Mouse (Mus musculus) lung, embryonic 14.5 days (tissue): ENCODE measurements around the gene Gpbp1l1. TPM values are rescaled to one million over a fixed set of nuclear protein-coding genes. Genes with fewer than 3 reads are reported as not detected.

ENCODE experiments used
- ATAC-seq: fragments of 200-750 bp; cut with Nextera tagmentation; 2 replicates; pipeline ENCODE4 v1.8.0; 2017; ENCODE audit warnings: mild to moderate bottlenecking, moderate TSS enrichment, moderate library complexity; ENCODE audit not compliant: insufficient read depth
- DNase-seq: peaks from one replicate; pipeline ENCODE4 v3.0.0-alpha.2; 2015
- H3K27ac ChIP-seq: fragments of 300-500 bp; sonication (generic); 2 replicates; pipeline ENCODE4 v1.5.1; 2014; ENCODE audit warnings: low read depth, mild to moderate bottlenecking, moderate library complexity
- H3K27me3 ChIP-seq: fragments of 300-500 bp; sonication (generic); 2 replicates; pipeline ENCODE4 v1.6.1; 2014; ENCODE audit warnings: low read length, control low read depth; ENCODE audit not compliant: insufficient read depth
- H3K36me3 ChIP-seq: fragments of 300-500 bp; sonication (generic); 2 replicates; pipeline ENCODE4 v1.6.1; 2014; ENCODE audit warnings: control low read depth; ENCODE audit not compliant: insufficient read depth
- H3K4me1 ChIP-seq: fragments of 300-500 bp; sonication (generic); 2 replicates; pipeline ENCODE4 v1.6.1; 2014; ENCODE audit warnings: antibody characterized with exemption, control low read depth; ENCODE audit not compliant: insufficient read depth
- H3K4me2 ChIP-seq: fragments of 300-500 bp; sonication (generic); 2 replicates; pipeline ENCODE4 v1.6.1; 2014; ENCODE audit warnings: mild to moderate bottlenecking
- H3K4me3 ChIP-seq: fragments of 300-500 bp; sonication (generic); 2 replicates; pipeline ENCODE4 v1.5.1; 2014; ENCODE audit warnings: low read depth, low read length
- H3K9ac ChIP-seq: fragments of 300-500 bp; sonication (generic); 2 replicates; pipeline ENCODE4 v1.6.1; 2014
- H3K9me3 ChIP-seq: fragments of 300-500 bp; sonication (generic); 2 replicates; pipeline ENCODE4 v1.6.1; 2016; ENCODE audit warnings: low read depth, low read length, control low read depth
- CTCF ChIP-seq: IDR thresholded peaks from 2 replicates; pipeline ENCODE4 v1.5.1; 2016; ENCODE audit warnings: antibody characterized with exemption, low read depth
- whole genome bisulfite sequencing: fragments of 180-500 bp; shearing (Covaris S2); extraction: QIAGEN DNeasy Blood & Tissue Kit; methylation state at CpG from one replicate; pipeline ENCODE4 v1.1.7; 2014; 5-methylcytosine and 5-hydroxymethylcytosine counted together
- polyA plus RNA-seq: library from polyadenylated mRNA; unstranded; fragments of >200 nt; fragmentation: Nextera tagmentation; extraction: Ambion mirVana; gene quantifications from 2 replicates; pipeline ENCODE4 v1.2.1, GENCODE M21; 2014

Gpbp1l1 gene
- 39.5 and 41.5 TPM in 2 replicates for polyA plus RNA-seq

GRCm38 (mm10) chr4:116557306-116558121, at the start of gene Gpbp1l1:
Gene Gpbp1l1, plus strand, starts transcription at chr4:116557658.
- H3K27me3 ChIP-seq, result no peaks in the 10 kb centered on the region
- under 1% methylated on average over 74 of the region's 78 CpGs for WGBS
- H3K4me1 ChIP-seq, result no peaks in the 10 kb centered on the region
- peaks cover 13% of the 10 kb centered on the region for H3K36me3 ChIP-seq
- H3K27ac ChIP-seq, result peak within 1 kb of the TSS; percentile 95
- peak within 1 kb of the TSS; percentile 92 for H3K9ac ChIP-seq
- ATAC-seq (peak; percentile 95), DNase-seq (peak; percentile 98)
- H3K4me3 ChIP-seq, result peak within 1 kb of the TSS; percentile 91
- H3K9me3 ChIP-seq, result no peaks in the 10 kb centered on the region
- H3K4me2 ChIP-seq, result peak within 1 kb of the TSS; percentile 66
- TF ChIP-seq CTCF, result peak; percentile 53

- Histone ChIP-seq H3K9ac (no peak overlapping the region), H3K4me3 (no peak overlapping the region), H3K9me3 (no peaks in the 10 kb centered on the region), H3K4me1 (no peaks in the 10 kb centered on the region), H3K27me3 (no peaks in the 10 kb centered on the region), H3K27ac (no peak overlapping the region), H3K4me2 (no peak overlapping the region), H3K36me3 (peaks cover 5% of the 10 kb centered on the region)
- TF ChIP-seq CTCF, result peak; percentile 28
- ATAC-seq, result no peak
- WGBS, result 55% methylated on average over 2 of the region's 2 CpGs
- no peak for DNase-seq
These were observed 26.3 kb upstream of the Gpbp1l1 start for GRCm38 (mm10) chr4:116531109-116531508.

- no peaks in the 10 kb centered on the region for H3K9me3 ChIP-seq
- DNase-seq (no peak), ATAC-seq (no peak)
- no peaks in the 10 kb centered on the region for H3K27me3 ChIP-seq
- no peak overlapping the region for H3K27ac ChIP-seq
- H3K4me3 ChIP-seq, result no peak overlapping the region
- 0 out of 2 replicates have a peak, but pooled peaks cover 4% of the 10 kb centered on the region for H3K36me3 ChIP-seq
- H3K4me2 ChIP-seq, result no peak overlapping the region
- no peak overlapping the region for H3K9ac ChIP-seq
- H3K4me1 ChIP-seq, result no peaks in the 10 kb centered on the region
- TF ChIP-seq CTCF, result no peak
These were observed 21.1 kb upstream of the Gpbp1l1 start for GRCm38 (mm10) chr4:116536351-116536750.

DNA sequence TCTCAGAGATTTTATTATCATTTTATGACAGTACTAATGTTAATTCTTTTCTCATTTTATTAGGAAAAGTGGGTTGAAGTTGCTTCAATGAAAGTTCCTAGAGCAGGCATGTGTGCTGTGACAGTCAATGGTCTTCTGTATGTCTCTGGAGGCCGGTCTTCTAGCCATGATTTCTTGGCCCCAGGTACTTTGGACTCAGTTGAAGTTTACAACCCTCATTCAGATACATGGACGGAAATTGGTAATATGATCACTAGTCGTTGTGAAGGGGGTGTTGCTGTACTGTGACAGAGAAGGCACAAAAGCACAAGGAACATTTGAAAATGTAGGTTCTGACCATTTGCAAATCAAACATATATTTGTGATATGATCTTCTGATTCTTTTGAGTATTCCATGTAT, 19.7 kb upstream of the Gpbp1l1 start:
- no peak for TF ChIP-seq CTCF
- DNase-seq (no peak), ATAC-seq (no peak)
- no peaks in the 10 kb centered on the region for H3K27me3 ChIP-seq
- 0 out of 2 replicates have a peak, but pooled peaks cover 4% of the 10 kb centered on the region for H3K36me3 ChIP-seq
- H3K4me2 ChIP-seq, result no peak overlapping the region
- H3K9me3 ChIP-seq, result no peaks in the 10 kb centered on the region
- no peak overlapping the region for H3K4me3 ChIP-seq
- H3K27ac ChIP-seq, result no peak overlapping the region
- WGBS, result 85% methylated on average over 3 of the region's 3 CpGs
- H3K9ac ChIP-seq, result no peak overlapping the region
- H3K4me1 ChIP-seq, result no peaks in the 10 kb centered on the region

- DNase-seq (no peak), ATAC-seq (no peak)
- no peak for TF ChIP-seq CTCF
- Histone ChIP-seq H3K36me3 (peaks cover 16% of the 10 kb centered on the region), H3K4me1 (no peaks in the 10 kb centered on the region), H3K27ac (no peak overlapping the region), H3K4me3 (no peak overlapping the region), H3K4me2 (no peak overlapping the region), H3K9me3 (no peaks in the 10 kb centered on the region), H3K9ac (no peak overlapping the region), H3K27me3 (no peaks in the 10 kb centered on the region)
- 90% methylated on average over 1 of the region's 1 CpGs for WGBS
These were observed 7.0 kb upstream of the Gpbp1l1 start for GRCm38 (mm10) chr4:116550432-116550831.

DNA sequence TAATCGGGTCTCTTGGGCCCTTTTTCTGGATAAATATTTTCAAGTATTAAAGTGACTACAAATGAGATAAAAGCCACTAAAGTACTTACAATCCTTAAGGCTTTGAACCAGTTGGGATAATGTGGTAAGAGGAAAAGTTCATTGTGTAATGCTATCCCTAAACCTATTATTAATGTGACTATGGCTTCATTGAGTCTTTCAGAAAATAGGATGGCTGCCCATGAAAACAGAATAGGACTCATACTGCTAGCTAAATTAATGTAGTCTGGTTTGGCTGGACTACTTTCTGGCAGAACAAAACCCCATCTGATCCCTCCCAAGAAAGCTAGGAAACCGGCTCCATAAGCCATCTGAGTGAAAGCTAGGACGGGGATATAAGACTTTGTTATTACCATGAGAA, 4.4 kb upstream of the Gpbp1l1 start:
- DNase-seq (no peak), ATAC-seq (no peak)
- no peaks in the 10 kb centered on the region for H3K27me3 ChIP-seq
- no peak overlapping the region for H3K4me2 ChIP-seq
- no peaks in the 10 kb centered on the region for H3K4me1 ChIP-seq
- no peak overlapping the region for H3K9ac ChIP-seq
- peaks cover 16% of the 10 kb centered on the region for H3K36me3 ChIP-seq
- H3K9me3 ChIP-seq, result no peaks in the 10 kb centered on the region
- H3K27ac ChIP-seq, result no peak overlapping the region
- no peak for TF ChIP-seq CTCF
- 87% methylated on average over 3 of the region's 3 CpGs for WGBS
- no peak overlapping the region for H3K4me3 ChIP-seq

DNA sequence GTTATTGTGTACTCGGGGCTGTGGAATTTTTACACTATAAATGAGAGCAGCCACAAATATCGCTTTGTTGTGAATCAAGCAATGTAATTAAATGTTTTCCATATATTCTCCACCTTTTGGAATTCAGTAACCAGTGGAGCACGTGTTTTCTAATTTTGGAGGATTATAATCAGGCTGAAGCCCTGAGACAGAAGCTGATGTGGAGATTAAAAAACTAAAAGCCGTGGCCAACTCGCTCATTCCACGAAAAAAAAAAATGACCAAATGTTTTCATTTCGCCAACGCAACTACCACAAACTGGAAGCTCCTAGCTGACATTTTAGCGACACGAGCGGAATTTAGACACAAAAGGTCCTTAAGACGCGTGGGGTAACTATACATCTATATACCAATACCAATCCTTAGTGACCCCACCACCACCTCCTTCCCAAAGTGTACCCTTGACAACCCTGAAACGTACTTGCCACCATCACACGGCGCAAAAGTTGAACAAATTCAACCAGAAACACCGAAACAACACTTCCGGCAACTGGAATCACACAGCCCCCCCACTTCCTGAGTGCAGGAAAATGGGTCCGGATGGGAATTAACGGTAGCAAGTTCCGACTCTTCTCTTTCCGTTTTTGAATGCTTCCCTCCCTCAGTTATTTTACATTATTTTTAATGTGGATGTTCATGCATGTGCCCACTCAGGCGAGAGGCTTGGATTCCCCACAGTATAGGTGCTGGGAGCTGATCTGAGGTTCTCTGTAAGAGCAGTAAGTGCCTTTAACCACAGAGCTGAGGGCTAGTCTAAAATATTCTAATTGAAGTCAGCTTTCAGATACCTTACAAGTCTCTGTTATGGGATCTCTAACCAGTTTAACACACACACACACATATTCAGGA, 1.8 kb upstream of the Gpbp1l1 start, which contains the start of gene Tmem69:
Gene Tmem69, minus strand, starts transcription at position 524 of the 888 bp plus-strand sequence.
- Histone ChIP-seq H3K36me3 (peaks cover 16% of the 10 kb centered on the region), H3K27me3 (no peaks in the 10 kb centered on the region), H3K9ac (peak within 1 kb of the TSS; percentile 92), H3K4me3 (peak within 1 kb of the TSS; percentile 91), H3K9me3 (no peaks in the 10 kb centered on the region), H3K4me1 (no peaks in the 10 kb centered on the region), H3K27ac (peak within 1 kb of the TSS; percentile 95), H3K4me2 (peak within 1 kb of the TSS; percentile 66)
- no peak for TF ChIP-seq CTCF
- ATAC-seq (no peak), DNase-seq (peak; percentile 92)
- WGBS, result 4% methylated on average over 23 of the region's 23 CpGs
